Mouse (Mus musculus): ENCODE measurements around the gene Rap2c.

The Rap2c gene

DNA sequence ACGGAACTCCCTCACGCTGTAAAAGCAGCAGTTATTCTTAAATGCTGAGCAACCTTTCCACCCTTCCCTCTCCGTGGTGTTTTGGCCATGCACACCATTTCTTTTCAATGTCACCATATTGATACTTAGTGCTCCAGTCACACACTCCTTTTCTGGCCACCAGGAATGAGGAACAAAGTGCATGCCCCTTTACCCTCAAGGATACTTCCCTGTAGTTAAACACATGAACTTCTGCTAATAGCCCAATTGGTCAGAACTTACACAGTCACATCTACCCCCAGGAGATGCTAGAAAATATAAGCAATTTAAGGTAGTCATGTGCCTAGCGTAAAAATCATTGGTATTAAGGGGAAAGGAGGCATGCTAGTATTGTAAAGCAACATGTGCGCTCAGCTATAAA, 47.9 kb downstream of the Rap2c start:
- DNase-seq (ENCODE audit: low read depth, low spot score) = no peak

GRCm38 (mm10) chrX:50968157-50968932, 49.5 kb downstream of the Rap2c start:
- DNase-seq (ENCODE audit: low read depth, low spot score) = no peak

- DNase-seq (ENCODE audit: low read depth, low spot score) = no peak
These were observed 52.7 kb downstream of the Rap2c start for GRCm38 (mm10) chrX:50965157-50965556.

GRCm38 (mm10) chrX:50962955-50963354, 54.9 kb downstream of the Rap2c start:
- no peak for DNase-seq (ENCODE audit: low read depth, low spot score)

Data from telencephalon, adult 2 months (tissue).